8 mouse cellular contexts compared by ENCODE assay signal in the genomic region with DNA sequence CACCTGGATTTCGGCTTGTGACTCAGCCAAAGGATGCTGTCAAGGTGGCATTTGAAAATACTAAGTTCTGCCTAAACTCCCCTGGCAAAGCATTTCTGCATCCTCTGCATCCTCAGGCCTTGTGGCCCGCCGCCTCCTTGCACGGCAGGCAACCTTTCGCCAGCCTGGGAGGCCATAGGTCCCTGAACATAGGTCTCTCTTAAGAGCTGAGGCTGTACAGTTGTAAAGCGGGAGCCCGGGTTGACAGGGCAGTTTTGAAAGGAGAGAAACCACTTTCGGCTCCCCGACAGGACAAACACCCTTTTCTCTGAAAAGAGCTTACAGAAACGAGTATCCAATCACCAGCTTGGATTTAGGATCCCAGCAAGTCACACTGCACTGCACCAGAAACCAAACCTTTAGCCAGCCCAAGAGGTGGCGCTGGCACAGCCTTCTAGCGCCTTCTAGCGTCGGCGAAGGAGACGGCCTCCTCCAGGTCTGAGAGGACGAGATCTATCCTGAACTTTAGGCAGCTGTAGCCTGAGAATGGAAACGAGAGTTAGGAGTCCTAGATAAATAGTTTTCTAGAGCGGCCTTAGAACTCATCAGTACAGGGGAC. TPM values are rescaled to one million over a fixed set of nuclear protein-coding genes. Genes with fewer than 3 reads are reported as not detected.
DNase-seq lines count a peak whose midpoint lies in the region; ATAC-seq and TF ChIP-seq lines count a peak whose summit lies in the region.

No protein-coding gene starts in this region.

- TF ChIP-seq POLR2A in bone marrow, adult 2 months (IDR thresholded peaks at IDR 0.05; ENCODE audit: borderline replicate concordance, control insufficient read depth, low read depth, low read length), result no peak
- no peak for TF ChIP-seq POLR2A in limb, embryonic 14.5 days (IDR thresholded peaks at IDR 0.05; ENCODE audit: borderline replicate concordance, extremely low read depth, insufficient read depth, insufficient read length)

- DNase-seq in CD4-positive, CD25-positive, alpha-beta regulatory T cell, adult 2 months (ENCODE audit: low read depth, low spot score), result peak; percentile 88
- peak; percentile 90 for DNase-seq in embryonic facial prominence, embryonic 14.5 days (ENCODE audit: low spot score)
- DNase-seq in limb, embryonic 14.5 days (ENCODE audit: low spot score), result peak; percentile 74
- DNase-seq in spleen, postnatal 36 days (ENCODE audit: low spot score in 2 of 2), result peak; percentile 37 to 50

- no peaks in the 10 kb centered on the region for H3K36me3 ChIP-seq in embryonic facial prominence, embryonic 14.5 days (ENCODE audit: control insufficient read depth, insufficient read depth, low read length)
- H3K36me3 ChIP-seq in heart, embryonic 11.5 days (ENCODE audit: control insufficient read depth, insufficient read depth, low read length), result no peaks in the 10 kb centered on the region
- no peaks in the 10 kb centered on the region for H3K36me3 ChIP-seq in kidney, embryonic 14.5 days (ENCODE audit: control insufficient read depth, insufficient read depth, low read length)
- H3K36me3 ChIP-seq in limb, embryonic 14.5 days (ENCODE audit: control insufficient read depth, insufficient read depth, low read length), result no peaks in the 10 kb centered on the region
- H3K36me3 ChIP-seq in midbrain, embryonic 16.5 days (ENCODE audit: control insufficient read depth, insufficient read depth, low read length), result no peaks in the 10 kb centered on the region

- no peaks in the 10 kb centered on the region for H3K4me1 ChIP-seq in bone marrow, adult 2 months (ENCODE audit: control insufficient read depth, insufficient read depth, low read length)
- H3K4me1 ChIP-seq in embryonic facial prominence, embryonic 14.5 days (ENCODE audit: control insufficient read depth, insufficient read depth, low read length), result no peaks in the 10 kb centered on the region
- H3K4me1 ChIP-seq in heart, embryonic 11.5 days (ENCODE audit: control insufficient read depth, insufficient read depth, low read length), result no peaks in the 10 kb centered on the region
- H3K4me1 ChIP-seq in kidney, embryonic 14.5 days (ENCODE audit: control insufficient read depth, insufficient read depth, low read length), result no peaks in the 10 kb centered on the region
- H3K4me1 ChIP-seq in limb, embryonic 14.5 days (ENCODE audit: control insufficient read depth, insufficient read depth, low read length), result no peaks in the 10 kb centered on the region
- H3K4me1 ChIP-seq in midbrain, embryonic 16.5 days (ENCODE audit: control insufficient read depth, insufficient read depth, low read length), result peaks cover 3% of the 10 kb centered on the region; the same call in 1 of the 2 replicates

- peak; percentile 93 for ATAC-seq in embryonic facial prominence, embryonic 14.5 days (ENCODE audit: low read depth)
- ATAC-seq in heart, embryonic 11.5 days (replicated peaks; ENCODE audit: insufficient number of reproducible peaks, low FRiP score, low TSS enrichment), result no peak
- peak; percentile 91 for ATAC-seq in kidney, embryonic 14.5 days (ENCODE audit: low FRiP score, low TSS enrichment)
- ATAC-seq in limb, embryonic 14.5 days (ENCODE audit: low FRiP score, low read depth), result peak; percentile 90
- ATAC-seq in midbrain, embryonic 16.5 days, result peak; percentile 92

- 20% methylated on average over 19 of the region's 19 CpGs for WGBS in bone marrow, adult 2 months
- 7% methylated on average over 19 of the region's 19 CpGs for WGBS in embryonic facial prominence, embryonic 14.5 days
- WGBS in heart, embryonic 11.5 days (ENCODE audit: insufficient replicate concordance), result 13% methylated on average over 19 of the region's 19 CpGs
- 11% methylated on average over 19 of the region's 19 CpGs for whole genome bisulfite sequencing in kidney, embryonic 14.5 days
- WGBS in limb, embryonic 14.5 days, result 14% methylated on average over 19 of the region's 19 CpGs
- 7% methylated on average over 19 of the region's 19 CpGs for WGBS in midbrain, embryonic 16.5 days

- no peak overlapping the region for H3K27ac ChIP-seq in bone marrow, adult 2 months (ENCODE audit: control insufficient read depth, insufficient read depth, low read depth, low read length, poor library complexity)
- no peak overlapping the region for H3K27ac ChIP-seq in embryonic facial prominence, embryonic 14.5 days (replicated peaks; ENCODE audit: low read depth, low read length)
- H3K27ac ChIP-seq in heart, embryonic 11.5 days (ENCODE audit: low read depth, low read length), result no peak overlapping the region
- H3K27ac ChIP-seq in kidney, embryonic 14.5 days (ENCODE audit: low read depth, low read length), result no peak overlapping the region
- H3K27ac ChIP-seq in limb, embryonic 14.5 days (replicated peaks; ENCODE audit: low read depth, low read length), result no peak overlapping the region
- H3K27ac ChIP-seq in midbrain, embryonic 16.5 days (ENCODE audit: low read length), result peak overlapping the region; percentile 5; the same call in 1 of the 2 replicates

- H3K9ac ChIP-seq in embryonic facial prominence, embryonic 14.5 days (ENCODE audit: low read depth, low read length), result no peak overlapping the region
- H3K9ac ChIP-seq in heart, embryonic 11.5 days (ENCODE audit: low read depth, low read length), result no peak overlapping the region
- H3K9ac ChIP-seq in kidney, embryonic 14.5 days (ENCODE audit: low read depth, low read length), result no peak overlapping the region
- no peak overlapping the region for H3K9ac ChIP-seq in limb, embryonic 14.5 days (ENCODE audit: low read depth, low read length, severe bottlenecking)
- H3K9ac ChIP-seq in midbrain, embryonic 16.5 days (ENCODE audit: low read depth, low read length), result peak overlapping the region; percentile 56; the same call in 1 of the 2 replicates

- peak; percentile 99 for TF ChIP-seq CTCF in bone marrow, adult 2 months (IDR thresholded peaks at IDR 0.05; ENCODE audit: control insufficient read depth, insufficient read depth, low read length)

- no peaks in the 10 kb centered on the region for H3K27me3 ChIP-seq in embryonic facial prominence, embryonic 14.5 days (replicated peaks; ENCODE audit: control insufficient read depth, insufficient read depth, low read length)
- H3K27me3 ChIP-seq in heart, embryonic 11.5 days (ENCODE audit: control insufficient read depth, insufficient read depth, low read length), result peaks cover 3% of the 10 kb centered on the region; the same call in 1 of the 2 replicates
- no peaks in the 10 kb centered on the region for H3K27me3 ChIP-seq in kidney, embryonic 14.5 days (ENCODE audit: control insufficient read depth, insufficient read depth, low read length)
- H3K27me3 ChIP-seq in limb, embryonic 14.5 days (ENCODE audit: control insufficient read depth, insufficient read depth, low read length), result no peaks in the 10 kb centered on the region
- H3K27me3 ChIP-seq in midbrain, embryonic 16.5 days (ENCODE audit: control insufficient read depth, insufficient read depth, low read depth, low read length), result no peaks in the 10 kb centered on the region

- H3K9me3 ChIP-seq in embryonic facial prominence, embryonic 14.5 days (ENCODE audit: control insufficient read depth, low read length), result no peaks in the 10 kb centered on the region
- H3K9me3 ChIP-seq in heart, embryonic 11.5 days (replicated peaks; ENCODE audit: control insufficient read depth, low read length), result no peaks in the 10 kb centered on the region
- peaks cover 4% of the 10 kb centered on the region; the same call in 1 of the 2 replicates for H3K9me3 ChIP-seq in kidney, embryonic 14.5 days (ENCODE audit: control insufficient read depth, low read length)
- no peaks in the 10 kb centered on the region for H3K9me3 ChIP-seq in limb, embryonic 14.5 days (ENCODE audit: control insufficient read depth, low read length)
- H3K9me3 ChIP-seq in midbrain, embryonic 16.5 days (replicated peaks; ENCODE audit: control insufficient read depth, low read length, poor library complexity, severe bottlenecking), result no peaks in the 10 kb centered on the region

- H3K4me3 ChIP-seq in bone marrow, adult 2 months (replicated peaks; ENCODE audit: control insufficient read depth, low read depth, low read length), result no peak overlapping the region
- peak overlapping the region; percentile 19; the same call in 1 of the 2 replicates for H3K4me3 ChIP-seq in embryonic facial prominence, embryonic 14.5 days (ENCODE audit: low read depth, low read length)
- H3K4me3 ChIP-seq in heart, embryonic 11.5 days (ENCODE audit: low read depth, low read length), result no peak overlapping the region
- no peak overlapping the region for H3K4me3 ChIP-seq in kidney, embryonic 14.5 days (ENCODE audit: low read length)
- H3K4me3 ChIP-seq in limb, embryonic 14.5 days (replicated peaks; ENCODE audit: low read length), result 0 out of 2 replicates have a peak overlapping the region, but pooled peaks have one; percentile 6
- H3K4me3 ChIP-seq in midbrain, embryonic 16.5 days (ENCODE audit: low read depth, low read length), result peak overlapping the region; percentile 27

- peak overlapping the region; percentile 49 for H3K4me2 ChIP-seq in embryonic facial prominence, embryonic 14.5 days (ENCODE audit: low read depth, low read length)
- H3K4me2 ChIP-seq in heart, embryonic 11.5 days, result peak overlapping the region; percentile 51
- peak overlapping the region; percentile 31 for H3K4me2 ChIP-seq in kidney, embryonic 14.5 days (replicated peaks; ENCODE audit: low read depth, low read length)
- H3K4me2 ChIP-seq in limb, embryonic 14.5 days (replicated peaks; ENCODE audit: low read depth, low read length, severe bottlenecking), result peak overlapping the region; percentile 37
- peak overlapping the region; percentile 63 for H3K4me2 ChIP-seq in midbrain, embryonic 16.5 days (ENCODE audit: low read length)

RNA-seq across cellular contexts. Expression of a gene that starts 50.2 kb away (rescaled TPM):
- polyA plus RNA-seq in bone marrow, adult 2 months (2011; ENCODE audit: insufficient read depth, insufficient read length, low replicate concordance, missing spikeins), result 400 and 411 TPM in 2 replicates
- 323 and 397 TPM in 2 replicates for polyA plus RNA-seq in embryonic facial prominence, embryonic 14.5 days (2014; fragmentation: Nextera tagmentation; extraction: Ambion mirVana)
- 215 and 316 TPM in 2 replicates for polyA plus RNA-seq in heart, embryonic 11.5 days (2014; fragmentation: Nextera tagmentation; extraction: Ambion mirVana)
- 332 and 349 TPM in 2 replicates for polyA plus RNA-seq in kidney, embryonic 14.5 days (2014; fragmentation: Nextera tagmentation; extraction: Ambion mirVana)
- polyA plus RNA-seq in limb, embryonic 14.5 days (2012; rRNA removed), result 660 and 906 TPM in 2 replicates
- 392 and 408 TPM in 2 replicates for polyA plus RNA-seq in limb, embryonic 14.5 days (2014; fragmentation: Nextera tagmentation; extraction: Ambion mirVana)
- polyA plus RNA-seq in midbrain, embryonic 16.5 days (2015; fragmentation: Nextera tagmentation; extraction: Ambion mirVana), result 426 and 452 TPM in 2 replicates

Comparison
In these comparisons a context has a peak if more than half of its experiments do, and no peak if none do; other contexts are left out.
1. H3K4me3 ChIP-seq: peak in embryonic facial prominence, embryonic 14.5 days (single experiment), limb, embryonic 14.5 days (single experiment) and midbrain, embryonic 16.5 days (single experiment); none in bone marrow, adult 2 months (single experiment), heart, embryonic 11.5 days (single experiment) and kidney, embryonic 14.5 days (single experiment).
2. Peak in every context shown above with its lines, with median percentiles within 50 percentile points of each other: DNase-seq and H3K4me2 ChIP-seq.